Mouse (Mus musculus) MEL (cell line): ENCODE measurements around the gene Lgr6. TPM values are rescaled to one million over a fixed set of nuclear protein-coding genes. Genes with fewer than 3 reads are reported as not detected.

ENCODE experiments used
- DNase-seq: peaks from one replicate; pipeline ENCODE4 v3.0.0; 2011; ENCODE audit warnings: low read depth, low spot score
- H3K27ac ChIP-seq: 2 replicates; pipeline ENCODE4 v1.5.1; 2012; ENCODE audit warnings: low read depth, mild to moderate bottlenecking, control low read depth, low read length, moderate library complexity; ENCODE audit not compliant: control insufficient read depth
- H3K27me3 ChIP-seq, 2 experiments: fragments of 150-350 bp in 1 of 2; sonication (generic) in 1 of 2; 2 replicates each; pipeline ENCODE4 v1.6.1; 2012; ENCODE audit warnings: low read length in 2 of 2, mild to moderate bottlenecking in 2 of 2, improper control_type of control experiment in 1 of 2, moderate library complexity in 1 of 2; ENCODE audit not compliant: insufficient read depth in 2 of 2, control insufficient read depth in 1 of 2
- H3K36me3 ChIP-seq, 2 experiments: 2 replicates each; pipeline ENCODE4 v1.6.1; 2012 to 2014; ENCODE audit warnings: low read length in 2 of 2, improper control_type of control experiment in 1 of 2, inconsistent platforms in 1 of 2, mild to moderate bottlenecking in 1 of 2; ENCODE audit not compliant: insufficient read depth in 2 of 2, control insufficient read depth in 1 of 2
- H3K4me1 ChIP-seq, 2 experiments: fragments of 150-350 bp in 1 of 2; sonication (generic) in 1 of 2; 2 replicates each; pipeline ENCODE4 v1.6.1; 2012; ENCODE audit warnings: low read length in 2 of 2, improper control_type of control experiment in 1 of 2, mild to moderate bottlenecking in 1 of 2; ENCODE audit not compliant: insufficient read depth in 2 of 2, control insufficient read depth in 1 of 2
- H3K4me3 ChIP-seq, 2 experiments: fragments of 150-350 bp in 1 of 2; sonication (generic) in 1 of 2; 2 replicates each; pipeline ENCODE4 v1.5.1; 2012; ENCODE audit warnings: low read depth in 2 of 2, low read length in 2 of 2, mild to moderate bottlenecking in 2 of 2, moderate library complexity in 2 of 2, control low read depth in 1 of 2, improper control_type of control experiment in 1 of 2; ENCODE audit not compliant: control insufficient read depth in 1 of 2, insufficient read depth in 1 of 2
- H3K79me2 ChIP-seq: 2 replicates; pipeline ENCODE4 v1.6.1; 2012; ENCODE audit warnings: mild to moderate bottlenecking, low read length, moderate library complexity; ENCODE audit not compliant: control insufficient read depth, poor library complexity, insufficient read depth
- H3K9ac ChIP-seq: 2 replicates; pipeline ENCODE4 v1.6.1; 2012; ENCODE audit warnings: low read depth, mild to moderate bottlenecking, control low read depth, low read length, moderate library complexity; ENCODE audit not compliant: control insufficient read depth, poor library complexity, severe bottlenecking
- H3K9me3 ChIP-seq: fragments of 150-350 bp; sonication (generic); replicated peaks from 2 replicates; pipeline ENCODE4 v1.6.1; 2012; ENCODE audit warnings: mild to moderate bottlenecking, low read length, improper control_type of control experiment, moderate library complexity; ENCODE audit not compliant: insufficient read depth
- CHD1 ChIP-seq: IDR thresholded peaks from 2 replicates; pipeline ENCODE4 v1.6.1; 2012; ENCODE audit warnings: low read depth, mild to moderate bottlenecking, inconsistent platforms, low read length, improper control_type of control experiment
- CTCF ChIP-seq, 3 experiments: IDR thresholded peaks in 2 of 3; conservative IDR thresholded peaks in 1 of 3; 2 replicates each; pipeline ENCODE4 v1.5.1; 2011 to 2012; ENCODE audit warnings: low read length in 3 of 3, low read depth in 2 of 3, mild to moderate bottlenecking in 2 of 3, improper control_type of control experiment in 1 of 3, inconsistent platforms in 1 of 3, mixed read lengths in 1 of 3, moderate library complexity in 1 of 3; ENCODE audit not compliant: control insufficient read depth in 1 of 3, insufficient read depth in 1 of 3, poor library complexity in 1 of 3, severe bottlenecking in 1 of 3
- E2F4 ChIP-seq: IDR thresholded peaks from 2 replicates; pipeline ENCODE4 v1.6.1; 2011; ENCODE audit warnings: low read depth, low read length, improper control_type of control experiment, borderline replicate concordance
- ELF1 ChIP-seq: IDR thresholded peaks from 2 replicates; pipeline ENCODE4 v1.6.1; 2014; ENCODE audit warnings: low read depth, mild to moderate bottlenecking, inconsistent platforms, low read length, improper control_type of control experiment, moderate library complexity
- EP300 ChIP-seq, 2 experiments: IDR thresholded peaks; 2 replicates each; pipeline ENCODE4 v1.6.1; 2011; ENCODE audit warnings: improper control_type of control experiment in 2 of 2, low read length in 2 of 2, low read depth in 1 of 2, mild to moderate bottlenecking in 1 of 2
- ETS1 ChIP-seq: IDR thresholded peaks from 2 replicates; pipeline ENCODE4 v1.6.1; 2012; ENCODE audit warnings: low read depth, mild to moderate bottlenecking, inconsistent platforms, low read length, improper control_type of control experiment, moderate library complexity
- GATA1 ChIP-seq: IDR thresholded peaks from 2 replicates; pipeline ENCODE4 v1.6.1; 2011; ENCODE audit warnings: low read depth, low read length, improper control_type of control experiment
- KAT2A ChIP-seq: conservative IDR thresholded peaks from 2 replicates; pipeline ENCODE4 v1.6.1; 2012; ENCODE audit warnings: low read depth, low read length, improper control_type of control experiment, inconsistent platforms
- MAFK ChIP-seq: IDR thresholded peaks from 2 replicates; pipeline ENCODE4 v1.6.1; 2011; ENCODE audit warnings: low read depth, mild to moderate bottlenecking, low read length, improper control_type of control experiment, borderline replicate concordance
- MAX ChIP-seq: IDR thresholded peaks from 2 replicates; pipeline ENCODE4 v1.6.1; 2011; ENCODE audit warnings: low read length, improper control_type of control experiment
- MEF2A ChIP-seq: IDR thresholded peaks from 2 replicates; pipeline ENCODE4 v1.6.1; 2014; ENCODE audit warnings: low read depth, mild to moderate bottlenecking, inconsistent platforms, low read length, improper control_type of control experiment; ENCODE audit not compliant: poor library complexity, insufficient replicate concordance, severe bottlenecking; ENCODE audit errors: extremely low read depth
- MYB ChIP-seq: IDR thresholded peaks from 2 replicates; pipeline ENCODE4 v1.6.1; 2011; ENCODE audit warnings: mild to moderate bottlenecking, low read depth, low read length, improper control_type of control experiment
- NRF1 ChIP-seq: IDR thresholded peaks from 2 replicates; pipeline ENCODE4 v1.6.1; 2014; ENCODE audit warnings: low read depth, mild to moderate bottlenecking, inconsistent platforms, low read length, improper control_type of control experiment, moderate library complexity; ENCODE audit not compliant: poor library complexity, insufficient read depth, severe bottlenecking
- POLR2A ChIP-seq, 2 experiments: IDR thresholded peaks; 2 replicates each; pipeline ENCODE4 v1.6.1; 2011 to 2012; ENCODE audit warnings: low read length in 2 of 2, mild to moderate bottlenecking in 2 of 2, control low read depth in 1 of 2, improper control_type of control experiment in 1 of 2, low read depth in 1 of 2, moderate library complexity in 1 of 2; ENCODE audit not compliant: control insufficient read depth in 1 of 2, insufficient read depth in 1 of 2, poor library complexity in 1 of 2
- POLR2AphosphoS5 ChIP-seq: IDR thresholded peaks from 2 replicates; pipeline ENCODE4 v1.6.1; 2012; ENCODE audit warnings: low read depth, borderline replicate concordance, mild to moderate bottlenecking, inconsistent platforms, low read length, moderate library complexity, mixed read lengths
- RAD21 ChIP-seq: IDR thresholded peaks from 2 replicates; pipeline ENCODE4 v1.6.1; 2011; ENCODE audit warnings: mild to moderate bottlenecking, low read depth, low read length, improper control_type of control experiment
- RCOR1 ChIP-seq: IDR thresholded peaks from 2 replicates; pipeline ENCODE4 v1.6.1; 2012; ENCODE audit warnings: low read depth, mild to moderate bottlenecking, inconsistent platforms, low read length, improper control_type of control experiment
- SIN3A ChIP-seq: IDR thresholded peaks from 2 replicates; pipeline ENCODE4 v1.6.1; 2012; ENCODE audit warnings: low read length, improper control_type of control experiment, inconsistent platforms
- SMC3 ChIP-seq: IDR thresholded peaks from 2 replicates; pipeline ENCODE4 v1.6.1; 2011; ENCODE audit warnings: low read depth, low read length, improper control_type of control experiment
- TAL1 ChIP-seq: IDR thresholded peaks from 2 replicates; pipeline ENCODE4 v1.6.1; 2012; ENCODE audit warnings: mild to moderate bottlenecking, inconsistent platforms, low read length, moderate library complexity, mixed read lengths
- TBP ChIP-seq: IDR thresholded peaks from 2 replicates; pipeline ENCODE4 v1.8.0; 2011; ENCODE audit warnings: low read depth, low read length, improper control_type of control experiment
- USF2 ChIP-seq, 2 experiments: IDR thresholded peaks; 2 replicates each; pipeline ENCODE4 v1.6.1; 2011 to 2012; ENCODE audit warnings: improper control_type of control experiment in 2 of 2, low read length in 2 of 2, borderline replicate concordance in 1 of 2, inconsistent platforms in 1 of 2, low read depth in 1 of 2, mild to moderate bottlenecking in 1 of 2; ENCODE audit not compliant: insufficient read depth in 1 of 2
- ZC3H11A ChIP-seq: IDR thresholded peaks from 2 replicates; pipeline ENCODE4 v1.6.1; 2012; ENCODE audit warnings: low read depth, mild to moderate bottlenecking, inconsistent platforms, low read length, improper control_type of control experiment
- ZMIZ1 ChIP-seq: IDR thresholded peaks from 2 replicates; pipeline ENCODE4 v1.6.1; 2012; ENCODE audit warnings: low read depth, mild to moderate bottlenecking, inconsistent platforms, low read length, improper control_type of control experiment, moderate library complexity
- polyA plus RNA-seq, 2 experiments: library from polyadenylated mRNA; stranded (reverse) in 1 of 2; unstranded in 1 of 2; fragments of >175 nt in 1 of 2; fragments of >200 nt in 1 of 2; gene quantifications; 2 replicates each; pipeline versions ENCODE4 v1.2.1 to v1.2.4; 2012; ENCODE audit warnings: low replicate concordance in 2 of 2, low read depth in 1 of 2; ENCODE audit not compliant: insufficient read length in 2 of 2, insufficient read depth in 1 of 2, missing spikeins in 1 of 2
- total RNA-seq: library from RNA; depleted of rRNA; stranded (reverse); fragments of 300-350 nt; gene quantifications from 2 replicates; pipeline ENCODE4 v1.2.3, GENCODE M21; 2012

Lgr6 gene
- total and polyA plus RNA-seq, 3 experiments: 0.04 to 0.10 TPM; not detected in 1

- Histone ChIP-seq H3K27me3 (peaks cover 3 to 7% of the 10 kb centered on the region in 2 experiments; a peak in 3 of 4 replicates), H3K9ac (no peak overlapping the region), H3K36me3 (no peaks in the 10 kb centered on the region), H3K79me2 (no peaks in the 10 kb centered on the region), H3K27ac (no peak overlapping the region), H3K9me3 (no peaks in the 10 kb centered on the region), H3K4me1 (no peaks in the 10 kb centered on the region), H3K4me3 (no peak overlapping the region)
- no peak for TF ChIP-seq E2F4
- TF ChIP-seq RCOR1: no peak
- TF ChIP-seq ETS1: no peak
- no peak for TF ChIP-seq RAD21
- no peak for TF ChIP-seq KAT2A
- no peak for TF ChIP-seq MAX
- TF ChIP-seq NRF1: no peak
- TF ChIP-seq GATA1: no peak
- no peak for TF ChIP-seq EP300 (IDR thresholded peaks at IDR 0.05; ENCODE audit: low read depth in 1 of 2, low read length in 2 of 2)
- TF ChIP-seq ELF1: no peak
- no peak for TF ChIP-seq SIN3A
- no peak for TF ChIP-seq MAFK
- no peak for TF ChIP-seq USF2 (IDR thresholded peaks at IDR 0.05; ENCODE audit: borderline replicate concordance in 1 of 2, insufficient read depth in 1 of 2, low read depth in 1 of 2, low read length in 2 of 2)
- no peak for TF ChIP-seq SMC3
- TF ChIP-seq POLR2A (IDR thresholded peaks at IDR 0.05; ENCODE audit: control insufficient read depth in 1 of 2, insufficient read depth in 1 of 2, low read depth in 1 of 2, low read length in 2 of 2, poor library complexity in 1 of 2): no peak
- TF ChIP-seq CTCF (IDR thresholded peaks at IDR 0.05 in 2 of 3, conservative IDR thresholded peaks at IDR 0.05 in 1 of 3; ENCODE audit: control insufficient read depth in 1 of 3, insufficient read depth in 1 of 3, low read depth in 2 of 3, low read length in 3 of 3, poor library complexity in 1 of 3, severe bottlenecking in 1 of 3): no peak
- TF ChIP-seq MYB: no peak
- TF ChIP-seq CHD1: no peak
- TF ChIP-seq POLR2AphosphoS5: no peak
- no peak for DNase-seq
Observed at GRCm38 (mm10) chr1:135014921-135015445, 90.1 kb downstream of the Lgr6 start.

GRCm38 (mm10) chr1:135012472-135012871, 92.6 kb downstream of the Lgr6 start:
- DNase-seq: no peak
- H3K27ac ChIP-seq: no peak overlapping the region
- H3K9ac ChIP-seq: no peak overlapping the region
- H3K4me3 ChIP-seq: no peak overlapping the region
- H3K79me2 ChIP-seq: no peaks in the 10 kb centered on the region
- no peaks in the 10 kb centered on the region for H3K36me3 ChIP-seq
- H3K4me1 ChIP-seq: no peaks in the 10 kb centered on the region
- H3K27me3 ChIP-seq: peaks cover 4 to 10% of the 10 kb centered on the region in 2 experiments
- TF ChIP-seq USF2 (IDR thresholded peaks at IDR 0.05; ENCODE audit: borderline replicate concordance in 1 of 2, insufficient read depth in 1 of 2, low read depth in 1 of 2, low read length in 2 of 2): no peak
- TF ChIP-seq POLR2AphosphoS5: no peak
- TF ChIP-seq ZC3H11A: no peak
- no peak for TF ChIP-seq ZMIZ1
- no peak for TF ChIP-seq ELF1
- TF ChIP-seq RAD21: no peak
- no peak for TF ChIP-seq MEF2A
- TF ChIP-seq TAL1: no peak
- TF ChIP-seq MAX: no peak
- TF ChIP-seq ETS1: no peak
- TF ChIP-seq TBP: no peak
- TF ChIP-seq, all 39 proteins: peak for 0
- H3K9me3 ChIP-seq: no peaks in the 10 kb centered on the region
